Mouse (Mus musculus) liver, adult 2 months (tissue): ENCODE measurements around the gene Fdx1l. TPM values are rescaled to one million over a fixed set of nuclear protein-coding genes. Genes with fewer than 3 reads are reported as not detected.

Experiments
- DNase-seq: peaks from one replicate; pipeline ENCODE4 v3.0.0-alpha.2; 2011; ENCODE audit warnings: low read depth, low spot score; ENCODE audit errors: extremely low read depth
- H3K27ac ChIP-seq: fragments of 200-500 bp; replicated peaks from 2 replicates; pipeline ENCODE4 v1.5.1; 2012; ENCODE audit warnings: low read depth, mild to moderate bottlenecking, control low read depth, inconsistent platforms, low read length; ENCODE audit not compliant: insufficient read depth
- H3K27me3 ChIP-seq: fragments of 200-500 bp; 2 replicates; pipeline ENCODE4 v1.6.1; 2012; ENCODE audit warnings: mild to moderate bottlenecking, moderate library complexity, low read length, inconsistent platforms; ENCODE audit not compliant: control insufficient read depth, insufficient read depth
- H3K36me3 ChIP-seq: fragments of 200-500 bp; 2 replicates; pipeline ENCODE4 v1.6.1; 2012; ENCODE audit warnings: low read length, inconsistent platforms; ENCODE audit not compliant: control insufficient read depth, insufficient read depth
- H3K4me1 ChIP-seq: fragments of 200-500 bp; 2 replicates; pipeline ENCODE4 v1.6.1; 2011; ENCODE audit warnings: low read length; ENCODE audit not compliant: control insufficient read depth, insufficient read depth
- H3K4me3 ChIP-seq: fragments of 200-500 bp; 2 replicates; pipeline ENCODE4 v1.5.1; 2011; ENCODE audit warnings: low read depth, mild to moderate bottlenecking, control low read depth, low read length, moderate library complexity; ENCODE audit not compliant: insufficient read depth
- H3K79me2 ChIP-seq: fragments of 200-500 bp; 2 replicates; pipeline ENCODE4 v1.6.1; 2012; ENCODE audit warnings: inconsistent platforms, mild to moderate bottlenecking, low read length, moderate library complexity; ENCODE audit not compliant: control insufficient read depth, insufficient read depth
- H3K9ac ChIP-seq: fragments of 200-500 bp; 2 replicates; pipeline ENCODE4 v1.6.1; 2012; ENCODE audit warnings: low read depth, mild to moderate bottlenecking, control low read depth, inconsistent platforms, low read length
- CTCF ChIP-seq: fragments of 200-500 bp; IDR thresholded peaks from 2 replicates; pipeline ENCODE4 v1.5.1; 2011; ENCODE audit warnings: low read depth, low read length, control low read depth
- POLR2A ChIP-seq: fragments of 200-500 bp; IDR thresholded peaks from 2 replicates; pipeline ENCODE4 v1.6.1; 2011; ENCODE audit warnings: low read length, control low read depth; ENCODE audit not compliant: insufficient read depth; ENCODE audit errors: extremely low read depth
- WGBS: fragments of 180-500 bp; shearing (Covaris S2); methylation state at CpG from one replicate; pipeline ENCODE4 v1.1.7; 2018; 5-methylcytosine and 5-hydroxymethylcytosine counted together
- polyA plus RNA-seq: library from polyadenylated mRNA; depleted of rRNA; stranded (reverse); fragments of >200 nt; gene quantifications from 2 replicates; pipeline ENCODE4 v1.2.3, GENCODE M21; 2012; rRNA removed
- total RNA-seq: library from RNA; depleted of rRNA; stranded (reverse); fragments of >200 nt; gene quantifications from 2 replicates; pipeline ENCODE4 v1.2.3, GENCODE M21; 2014; rRNA removed

The Fdx1l gene
- total RNA-seq (30.6 and 31.1 TPM in 2 replicates), polyA plus RNA-seq (45.3 and 50.3 TPM in 2 replicates)

- 2% methylated on average over 58 of the region's 58 CpGs for WGBS
- Histone ChIP-seq H3K27ac (peak within 1 kb of the TSS; percentile 43), H3K27me3 (no peaks in the 10 kb centered on the region), H3K4me3 (peak within 1 kb of the TSS; percentile 88), H3K79me2 (0 out of 2 replicates have a peak, but pooled peaks cover 4% of the 10 kb centered on the region), H3K4me1 (peaks cover 7% of the 10 kb centered on the region), H3K36me3 (peaks cover 5% of the 10 kb centered on the region; the same call in 1 of the 2 replicates), H3K9ac (peak within 1 kb of the TSS; percentile 89)
- TF ChIP-seq CTCF = no peak
- 0 out of 2 replicates have a peak, but pooled peaks have one; percentile 54 for TF ChIP-seq POLR2A
- peak; percentile 84 for DNase-seq
Observed at GRCm38 (mm10) chr9:21073044-21073840, at the start of gene Fdx1l, which contains the start of gene Gm49373. Gene Fdx1l, minus strand, starts transcription at chr9:21073614. Gene Gm49373, minus strand, starts transcription at chr9:21073096.

GRCm38 (mm10) chr9:21121483-21121882 is 48.1 kb upstream of the Fdx1l start:
- peaks cover 20% of the 10 kb centered on the region for H3K36me3 ChIP-seq
- no peak overlapping the region for H3K9ac ChIP-seq
- no peaks in the 10 kb centered on the region for H3K4me1 ChIP-seq
- H3K27ac ChIP-seq = no peak overlapping the region
- TF ChIP-seq POLR2A (no peak), CTCF (no peak)
- H3K4me3 ChIP-seq = no peak overlapping the region
- H3K79me2 ChIP-seq = no peaks in the 10 kb centered on the region
- H3K27me3 ChIP-seq = no peaks in the 10 kb centered on the region
- no peak for DNase-seq
- WGBS = 89% methylated on average over 16 of the region's 16 CpGs

GRCm38 (mm10) chr9:21117073-21117472 is 43.7 kb upstream of the Fdx1l start:
- WGBS = 78% methylated on average over 6 of the region's 6 CpGs
- no peak overlapping the region for H3K4me3 ChIP-seq
- TF ChIP-seq POLR2A = no peak
- TF ChIP-seq CTCF = no peak

DNA sequence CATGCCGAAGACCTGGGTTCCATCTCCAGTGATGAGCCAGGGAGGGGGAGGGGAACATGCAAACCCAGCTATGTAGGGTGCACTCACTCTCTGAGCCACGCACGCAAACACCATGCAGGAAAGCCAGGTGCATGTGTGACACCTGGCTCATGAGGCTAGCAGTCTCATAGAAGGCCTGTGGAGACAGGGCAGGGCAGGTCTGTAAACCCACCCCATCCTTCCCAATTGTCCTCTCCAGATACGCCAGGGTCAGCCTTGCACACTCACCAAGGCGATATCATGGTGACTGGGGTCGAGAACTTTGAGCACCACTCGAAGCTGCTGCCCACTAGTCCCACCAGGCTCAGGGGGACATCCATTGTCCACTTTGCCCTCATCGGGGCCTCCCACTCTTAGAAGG is 41.7 kb upstream of the Fdx1l start:
- H3K79me2 ChIP-seq = no peaks in the 10 kb centered on the region
- no peak overlapping the region for H3K27ac ChIP-seq
- H3K36me3 ChIP-seq = peaks cover 5% of the 10 kb centered on the region
- no peak overlapping the region for H3K9ac ChIP-seq
- no peak overlapping the region for H3K4me3 ChIP-seq
- no peak for DNase-seq
- no peak for TF ChIP-seq POLR2A
- no peak for TF ChIP-seq CTCF
- no peaks in the 10 kb centered on the region for H3K4me1 ChIP-seq
- no peaks in the 10 kb centered on the region for H3K27me3 ChIP-seq
- 96% methylated on average over 8 of the region's 8 CpGs for whole genome bisulfite sequencing

More at GRCm38 (mm10) chr9:21117073-21117472, 43.7 kb upstream of the Fdx1l start:
- H3K79me2 ChIP-seq = no peaks in the 10 kb centered on the region
- H3K4me1 ChIP-seq = no peaks in the 10 kb centered on the region
- no peak for DNase-seq
- H3K9ac ChIP-seq = no peak overlapping the region
- H3K27ac ChIP-seq = no peak overlapping the region
- peaks cover 8% of the 10 kb centered on the region for H3K36me3 ChIP-seq
- H3K27me3 ChIP-seq = no peaks in the 10 kb centered on the region

DNA sequence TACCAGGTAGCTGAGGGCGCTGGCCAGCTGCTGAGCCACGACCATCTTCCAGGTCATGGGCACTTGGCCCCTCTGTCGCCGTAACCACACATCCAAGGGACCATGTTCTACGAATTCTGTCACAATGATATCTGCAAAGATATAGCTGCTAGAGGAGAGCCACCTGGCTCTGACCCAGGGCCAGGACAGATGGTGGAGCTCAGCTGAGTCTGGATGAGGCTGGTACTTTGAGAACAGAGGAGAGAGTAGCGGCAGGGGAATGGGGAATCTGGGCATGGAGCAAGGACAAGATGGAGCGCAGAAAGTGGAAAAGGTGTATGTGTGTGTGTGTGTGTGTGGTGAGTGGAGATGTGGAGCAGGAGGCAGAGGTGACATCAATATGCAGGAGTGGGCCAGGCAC is 40.8 kb upstream of the Fdx1l start:
- WGBS = 97% methylated on average over 7 of the region's 7 CpGs
- TF ChIP-seq CTCF (no peak), POLR2A (no peak)
- H3K9ac ChIP-seq = no peak overlapping the region

DNA sequence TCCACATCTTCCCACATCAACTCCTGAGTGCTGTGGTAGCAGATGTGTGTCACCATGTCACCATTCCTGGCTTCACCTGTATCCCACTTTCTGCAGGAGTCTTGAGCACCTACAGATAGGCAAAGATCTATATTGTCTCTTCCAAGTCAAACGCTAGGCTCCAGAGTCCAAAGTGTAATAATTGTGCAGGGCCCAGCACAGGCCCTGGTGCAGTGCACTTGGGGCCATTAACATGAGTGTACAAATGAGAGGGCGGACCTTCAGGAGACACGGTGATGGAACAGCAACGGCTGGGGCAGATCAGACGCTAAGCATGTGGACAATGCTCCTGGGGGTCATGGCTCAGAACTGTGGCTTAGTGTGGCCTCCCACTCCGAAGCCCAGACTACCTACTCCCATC is 40.3 kb upstream of the Fdx1l start:
- TF ChIP-seq CTCF = no peak
- no peak for DNase-seq
- WGBS = 65% methylated on average over 6 of the region's 6 CpGs
- peaks cover 3% of the 10 kb centered on the region for H3K36me3 ChIP-seq
- H3K27me3 ChIP-seq = no peaks in the 10 kb centered on the region
- H3K27ac ChIP-seq = no peak overlapping the region
- H3K9ac ChIP-seq = no peak overlapping the region
- no peaks in the 10 kb centered on the region for H3K79me2 ChIP-seq
- H3K4me1 ChIP-seq = no peaks in the 10 kb centered on the region
- H3K4me3 ChIP-seq = no peak overlapping the region

More for the DNA sequence above, 40.8 kb upstream of the Fdx1l start:
- DNase-seq = no peak
- H3K79me2 ChIP-seq = no peaks in the 10 kb centered on the region
- no peaks in the 10 kb centered on the region for H3K4me1 ChIP-seq
- H3K27me3 ChIP-seq = no peaks in the 10 kb centered on the region
- H3K27ac ChIP-seq = no peak overlapping the region
- H3K36me3 ChIP-seq = peaks cover 3% of the 10 kb centered on the region; the same call in 1 of the 2 replicates
- H3K4me3 ChIP-seq = no peak overlapping the region
